Mouse (Mus musculus) G1E (cell line): ENCODE results near the gene Zfp566. TPM values are rescaled to one million over a fixed set of nuclear protein-coding genes. Genes with fewer than 3 reads are reported as not detected.
"Not testable (repeated sequence)": the region's sequence is repeated elsewhere in the genome, so short reads cannot be mapped to it uniquely, and the experiment has no call there.

Experiments
- ATAC-seq: 2 replicates; pipeline ENCODE4 v1.8.0; 2016; ENCODE audit warnings: mild to moderate bottlenecking; ENCODE audit not compliant: insufficient number of reproducible peaks, poor library complexity, low FRiP score, severe bottlenecking; ENCODE audit errors: extremely low read depth
- DNase-seq: peaks from one replicate; pipeline ENCODE4 v3.0.0; 2012; ENCODE audit warnings: low spot score
- H3K27me3 ChIP-seq: 2 replicates; pipeline ENCODE4 v1.6.1; 2012; ENCODE audit warnings: mild to moderate bottlenecking, low read length, inconsistent platforms; ENCODE audit not compliant: insufficient read depth
- H3K36me3 ChIP-seq: replicated peaks from 2 replicates; pipeline ENCODE3; 2012; ENCODE audit warnings: mild to moderate bottlenecking, inconsistent platforms
- H3K4me1 ChIP-seq: 2 replicates; pipeline ENCODE4 v1.6.1; 2012; ENCODE audit warnings: low read depth, low read length, inconsistent platforms, mixed read lengths; ENCODE audit not compliant: insufficient read depth
- H3K4me3 ChIP-seq: 2 replicates; pipeline ENCODE4 v1.5.1; 2012; ENCODE audit warnings: low read depth, mild to moderate bottlenecking, inconsistent platforms, low read length, moderate library complexity, mixed read lengths
- H3K9me3 ChIP-seq: replicated peaks from 2 replicates; pipeline ENCODE4 v1.6.1; 2012; ENCODE audit warnings: inconsistent platforms
- CTCF ChIP-seq: IDR thresholded peaks from 2 replicates; pipeline ENCODE4 v1.5.1; 2012; ENCODE audit warnings: low read depth, low read length, inconsistent platforms, mixed read lengths
- GATA1 ChIP-seq: IDR thresholded peaks from 2 replicates; pipeline ENCODE4 v1.6.1; 2012; ENCODE audit warnings: borderline replicate concordance, low read length, inconsistent platforms, mixed read lengths
- GATA2 ChIP-seq: IDR thresholded peaks from 2 replicates; pipeline ENCODE4 v1.6.1; 2012; ENCODE audit warnings: low read depth, low read length, inconsistent platforms, borderline replicate concordance
- POLR2AphosphoS5 ChIP-seq: IDR thresholded peaks from 2 replicates; pipeline ENCODE4 v1.6.1; 2012; ENCODE audit warnings: low read depth, low read length, inconsistent platforms; ENCODE audit not compliant: insufficient replicate concordance
- TAL1 ChIP-seq: conservative IDR thresholded peaks from 2 replicates; pipeline ENCODE4 v1.6.1; 2012; ENCODE audit warnings: low read depth, low read length, inconsistent platforms, mixed read lengths
- polyA plus RNA-seq: library from polyadenylated mRNA; stranded (reverse); fragments of >175 nt; gene quantifications from 2 replicates; pipeline ENCODE4 v1.2.3, GENCODE M21; 2012
- total RNA-seq, 2 experiments: library from RNA; stranded (forward) in 1 of 2; stranded (reverse) in 1 of 2; fragments of 200-1000 nt in 1 of 2; fragments of >200 nt in 1 of 2; fragmentation: Nextera tagmentation in 1 of 2; gene quantifications; 2 replicates each; pipeline ENCODE4 v1.2.3; 2014 to 2017

Gene Zfp566
- total RNA-seq (2014; fragmentation: Nextera tagmentation) = 5.6 and 7.5 TPM in 2 replicates
- total RNA-seq (2017) = 2.0 and 2.8 TPM in 2 replicates
- polyA plus RNA-seq = 1.8 TPM in 2 replicates

DNA sequence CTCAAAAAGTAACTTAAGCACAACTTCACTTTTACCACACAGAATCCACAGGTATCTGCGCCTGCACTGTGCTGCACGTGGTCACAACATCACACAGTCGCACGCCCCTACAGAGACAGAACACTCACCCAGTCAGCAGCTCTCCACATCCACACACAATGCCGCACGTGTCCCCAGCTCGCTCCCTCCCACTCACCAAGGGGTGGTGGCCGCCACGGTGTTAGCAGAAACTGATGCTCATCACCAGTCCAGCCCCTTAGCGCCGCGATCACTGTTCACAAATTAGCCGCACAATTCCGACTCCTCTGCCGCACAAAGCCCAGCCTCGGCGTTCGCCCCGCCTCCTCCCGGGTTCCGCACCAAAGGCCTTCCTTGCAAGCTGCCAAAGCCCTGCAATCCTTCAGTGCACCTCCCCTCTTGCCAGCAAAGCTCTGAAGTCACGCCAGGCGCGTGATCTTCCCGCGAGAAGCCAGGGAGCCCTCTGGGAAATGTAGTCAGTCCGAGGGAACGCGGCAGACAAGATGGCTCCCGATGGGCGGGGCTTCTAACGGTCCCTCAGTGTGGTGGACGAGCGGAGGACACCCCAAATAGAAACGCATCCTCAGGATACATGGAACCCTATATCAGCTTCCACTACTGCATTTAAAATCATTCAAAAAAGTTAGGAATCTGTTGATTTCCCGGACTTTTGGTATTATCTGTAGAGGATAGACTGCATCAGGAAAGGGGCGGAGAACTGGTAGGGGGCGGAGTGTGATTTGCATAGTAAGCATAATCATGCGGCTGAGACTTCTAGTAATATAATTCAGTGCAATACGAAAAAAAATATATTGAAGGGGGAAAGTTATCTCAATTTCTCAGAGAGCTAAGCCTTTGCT, at the start of gene Zfp566, which contains the start of gene Gm26920:
Zfp566 (minus strand) TSS at position 436 of the 878 bp plus-strand sequence.
Gm26920 (minus strand) TSS at position 319 of the 878 bp plus-strand sequence.
- no peaks in the 10 kb centered on the region for H3K27me3 ChIP-seq
- H3K4me3 ChIP-seq = peak within 1 kb of the TSS; percentile 84
- DNase-seq (peak; percentile 89), ATAC-seq (peak; percentile 93)
- no peaks in the 10 kb centered on the region for H3K9me3 ChIP-seq
- peaks cover 22% of the 10 kb centered on the region for H3K36me3 ChIP-seq
- peaks cover 46% of the 10 kb centered on the region for H3K4me1 ChIP-seq
- no peak for TF ChIP-seq GATA2
- no peak for TF ChIP-seq POLR2AphosphoS5
- TF ChIP-seq GATA1 = no peak
- TF ChIP-seq CTCF = no peak
- no peak for TF ChIP-seq TAL1

DNA sequence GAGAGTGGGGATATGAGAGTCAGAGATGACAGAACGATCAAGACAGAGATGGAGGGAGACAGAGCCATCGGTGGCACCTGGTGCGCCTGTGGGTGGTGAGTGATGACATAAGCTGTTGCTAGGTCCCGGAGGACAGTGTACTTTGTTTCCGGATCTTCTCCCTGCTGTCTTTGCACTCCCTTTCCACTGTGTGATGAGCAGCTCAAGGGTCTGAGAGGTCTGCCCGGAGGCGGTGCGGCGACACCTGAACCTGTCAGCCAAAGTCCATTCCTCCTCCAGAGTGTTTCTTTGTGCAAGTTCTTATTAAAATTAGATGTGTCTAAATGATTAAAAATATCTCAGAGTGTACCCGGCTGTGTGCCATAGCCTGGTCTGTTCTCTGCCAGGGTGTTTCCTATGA, 46.5 kb upstream of the Zfp566 start:
- TF ChIP-seq TAL1 (no peak), GATA2 (no peak), CTCF (no peak), GATA1 (no peak), POLR2AphosphoS5 (no peak)
- no peaks in the 10 kb centered on the region for H3K27me3 ChIP-seq
- DNase-seq = no peak
- ATAC-seq = no peak
- peaks cover 15% of the 10 kb centered on the region for H3K9me3 ChIP-seq
- peaks cover 64% of the 10 kb centered on the region for H3K36me3 ChIP-seq
- peaks cover 4% of the 10 kb centered on the region for H3K4me1 ChIP-seq
- H3K4me3 ChIP-seq = no peak overlapping the region

DNA sequence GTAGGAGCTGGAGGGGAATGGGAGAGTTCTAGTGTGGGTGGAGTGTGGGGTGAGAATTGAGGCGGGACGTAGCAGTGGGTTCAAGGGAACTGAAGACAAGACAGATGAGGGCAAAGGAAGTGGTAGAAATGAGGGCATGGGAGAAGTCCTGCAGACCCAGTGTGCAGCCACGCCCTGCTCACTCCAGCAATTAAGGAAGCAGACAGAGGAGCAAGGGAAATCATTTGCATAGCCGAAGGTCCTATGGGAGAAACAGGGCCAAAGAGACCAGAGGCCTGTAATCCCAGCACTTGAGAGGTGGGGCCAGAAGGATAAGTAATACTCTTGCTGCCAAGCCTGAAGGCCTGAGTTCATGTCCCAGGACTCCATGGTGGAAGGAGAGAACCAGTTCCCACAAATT, 42.1 kb upstream of the Zfp566 start:
- Histone ChIP-seq H3K4me1 (peaks cover 6% of the 10 kb centered on the region), H3K9me3 (peaks cover 9% of the 10 kb centered on the region), H3K27me3 (no peaks in the 10 kb centered on the region), H3K36me3 (peaks cover 62% of the 10 kb centered on the region), H3K4me3 (no peak overlapping the region)
- ATAC-seq (no peak), DNase-seq (no peak)
- TF ChIP-seq TAL1 = no peak
- no peak for TF ChIP-seq CTCF
- no peak for TF ChIP-seq POLR2AphosphoS5
- no peak for TF ChIP-seq GATA1
- TF ChIP-seq GATA2 = no peak

DNA sequence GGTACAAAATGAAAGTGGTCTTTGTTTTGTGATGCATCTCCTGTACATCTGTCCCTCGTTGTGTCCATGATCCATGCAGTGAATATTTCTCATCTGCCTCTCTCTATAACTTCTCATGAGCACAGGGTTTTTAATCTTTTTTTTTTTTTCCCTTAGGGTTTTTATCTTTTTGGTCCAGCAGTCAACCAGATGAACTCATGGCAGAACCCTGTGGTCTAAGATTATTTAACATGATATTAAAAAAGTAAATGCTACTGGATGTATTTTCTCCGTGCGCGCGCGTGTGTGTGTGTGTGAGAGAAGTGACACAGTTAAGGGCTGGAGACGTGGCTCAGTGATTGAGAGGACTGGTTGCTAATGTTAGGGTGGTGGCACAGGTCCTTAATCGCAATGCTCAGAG, 39.6 kb upstream of the Zfp566 start:
- ATAC-seq = no peak
- Histone ChIP-seq H3K36me3 (peaks cover 71% of the 10 kb centered on the region), H3K9me3 (peaks cover 7% of the 10 kb centered on the region), H3K27me3 (no peaks in the 10 kb centered on the region), H3K4me3 (no peak overlapping the region), H3K4me1 (peaks cover 6% of the 10 kb centered on the region)
- TF ChIP-seq POLR2AphosphoS5 (no peak), GATA2 (no peak), GATA1 (no peak), TAL1 (no peak), CTCF (no peak)
- DNase-seq = no peak

DNA sequence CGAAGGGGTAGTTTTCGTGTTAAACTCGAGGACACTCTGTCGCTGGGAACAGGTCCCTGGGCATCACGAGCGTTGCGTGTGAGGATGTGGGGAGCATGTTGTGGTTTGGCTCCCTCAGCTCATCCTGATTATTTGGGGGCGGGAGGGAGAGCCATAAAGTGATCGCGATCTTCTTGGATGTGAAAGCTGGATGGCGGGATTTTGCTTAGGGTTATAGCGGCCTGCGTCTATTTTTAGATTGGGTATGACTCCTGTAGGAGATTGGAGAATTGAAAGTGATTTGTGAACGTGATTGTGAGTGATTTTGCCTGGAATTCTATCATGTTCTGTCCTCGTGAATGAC, 31.8 kb upstream of the Zfp566 start:
- H3K4me1 ChIP-seq = peaks cover 13% of the 10 kb centered on the region
- peak overlapping the region; percentile 81 for H3K4me3 ChIP-seq
- TF ChIP-seq POLR2AphosphoS5 = no peak
- no peak for TF ChIP-seq CTCF
- TF ChIP-seq GATA1 = no peak
- TF ChIP-seq GATA2 = no peak
- no peak for TF ChIP-seq TAL1
- ATAC-seq (no peak), DNase-seq (no peak)
- peaks cover 17% of the 10 kb centered on the region for H3K36me3 ChIP-seq
- H3K27me3 ChIP-seq = no peaks in the 10 kb centered on the region
- peaks cover 7% of the 10 kb centered on the region for H3K9me3 ChIP-seq

DNA sequence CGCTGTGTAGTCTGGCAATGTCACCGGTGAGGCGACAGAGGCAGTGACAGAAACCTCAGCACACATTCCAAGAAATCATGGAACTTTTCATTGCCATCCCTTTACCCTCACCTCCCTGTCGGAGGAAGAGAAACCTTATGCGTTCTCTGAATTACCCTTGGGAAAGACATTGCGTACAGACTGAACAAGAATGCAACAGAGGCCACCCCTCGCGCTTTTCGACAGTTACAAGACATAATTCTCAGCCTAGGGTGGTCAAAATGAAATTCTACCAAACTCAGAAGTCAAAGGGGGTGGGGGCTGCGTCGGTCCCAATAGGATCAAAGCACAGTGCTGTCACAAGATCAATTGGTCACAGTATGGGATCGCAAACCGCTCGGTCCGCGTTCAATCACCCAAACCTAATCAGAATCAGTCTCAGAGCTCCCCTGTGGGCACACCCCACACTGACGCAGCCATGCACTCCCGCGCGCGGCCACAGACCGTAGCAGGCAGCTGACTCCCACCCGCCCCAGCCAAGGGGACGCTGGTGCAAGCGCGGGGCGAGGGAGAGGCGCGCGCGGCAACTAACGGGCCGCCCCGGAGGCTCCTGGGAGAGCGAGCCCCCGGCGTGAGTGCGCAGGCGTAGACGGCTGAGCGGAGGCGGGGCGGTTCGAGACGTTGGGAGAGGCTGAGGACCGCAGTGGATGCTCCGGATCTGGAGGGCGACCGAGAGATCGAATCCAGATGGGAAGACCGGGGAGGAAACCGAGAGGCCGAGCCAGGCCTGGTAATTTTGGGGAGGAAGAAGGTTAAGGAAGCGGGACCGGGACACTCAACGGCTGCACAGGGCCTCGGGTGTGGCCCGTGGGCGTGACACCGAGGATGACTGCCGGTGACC, 31.2 kb upstream of the Zfp566 start, which contains the start of gene Zfp382:
Zfp382 (plus strand) TSS at position 635 of the 880 bp plus-strand sequence.
- H3K9me3 ChIP-seq = peaks cover 7% of the 10 kb centered on the region
- ATAC-seq = peak; percentile 81
- H3K4me3 ChIP-seq = peak within 1 kb of the TSS; percentile 81
- H3K4me1 ChIP-seq = peaks cover 13% of the 10 kb centered on the region
- H3K36me3 ChIP-seq = peaks cover 13% of the 10 kb centered on the region
- no peaks in the 10 kb centered on the region for H3K27me3 ChIP-seq
- peak; percentile 92 for DNase-seq
- TF ChIP-seq CTCF (no peak), GATA2 (no peak), TAL1 (no peak), POLR2AphosphoS5 (no peak), GATA1 (no peak)

DNA sequence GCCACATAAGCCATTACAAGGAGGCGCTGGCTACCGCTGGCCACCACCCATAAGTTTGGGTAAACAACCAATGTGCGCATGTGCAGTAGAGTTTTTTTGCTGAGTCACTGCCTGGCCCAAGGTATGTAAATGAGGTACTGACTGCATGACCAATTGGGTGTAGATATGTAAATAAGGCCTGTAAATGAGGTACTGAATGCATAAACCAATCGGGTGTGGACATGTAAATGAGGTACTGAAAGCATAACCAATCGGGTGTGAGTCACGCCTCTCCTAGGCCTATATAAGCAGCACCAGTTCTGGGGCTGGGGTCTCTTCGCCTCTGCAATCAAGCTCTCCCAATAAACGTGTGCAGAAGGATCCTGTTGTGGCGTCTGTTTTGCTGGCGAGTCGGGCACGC, 27.6 kb upstream of the Zfp566 start:
- H3K9me3 ChIP-seq = peaks cover 25% of the 10 kb centered on the region
- not testable (repeated sequence) for ATAC-seq, H3K4me3 ChIP-seq, H3K36me3 ChIP-seq, H3K27me3 ChIP-seq, DNase-seq
- peaks cover 13% of the 10 kb centered on the region for H3K4me1 ChIP-seq
